Mouse (Mus musculus): ENCODE data around the gene Slc17a5.
"Not testable (repeated sequence)": the region's sequence is repeated elsewhere in the genome, so short reads cannot be mapped to it uniquely, and the experiment has no call there.

Slc17a5 gene

GRCm38 (mm10) chr9:78516125-78516524, 71.7 kb downstream of the Slc17a5 start:
- DNase-seq (ENCODE audit: low spot score): no peak

GRCm38 (mm10) chr9:78514681-78515080, 73.2 kb downstream of the Slc17a5 start:
- DNase-seq (ENCODE audit: low spot score): no peak

- no peak for DNase-seq (ENCODE audit: low spot score)
Observed at GRCm38 (mm10) chr9:78513776-78514500, 73.9 kb downstream of the Slc17a5 start.

GRCm38 (mm10) chr9:78511705-78512104, 76.1 kb downstream of the Slc17a5 start:
- no peak for DNase-seq (ENCODE audit: low spot score)

GRCm38 (mm10) chr9:78508106-78508786, 79.6 kb downstream of the Slc17a5 start:
- DNase-seq (ENCODE audit: low spot score): no peak

- no peak for DNase-seq (ENCODE audit: low spot score)
Observed at GRCm38 (mm10) chr9:78506722-78507077, 81.1 kb downstream of the Slc17a5 start.

DNA sequence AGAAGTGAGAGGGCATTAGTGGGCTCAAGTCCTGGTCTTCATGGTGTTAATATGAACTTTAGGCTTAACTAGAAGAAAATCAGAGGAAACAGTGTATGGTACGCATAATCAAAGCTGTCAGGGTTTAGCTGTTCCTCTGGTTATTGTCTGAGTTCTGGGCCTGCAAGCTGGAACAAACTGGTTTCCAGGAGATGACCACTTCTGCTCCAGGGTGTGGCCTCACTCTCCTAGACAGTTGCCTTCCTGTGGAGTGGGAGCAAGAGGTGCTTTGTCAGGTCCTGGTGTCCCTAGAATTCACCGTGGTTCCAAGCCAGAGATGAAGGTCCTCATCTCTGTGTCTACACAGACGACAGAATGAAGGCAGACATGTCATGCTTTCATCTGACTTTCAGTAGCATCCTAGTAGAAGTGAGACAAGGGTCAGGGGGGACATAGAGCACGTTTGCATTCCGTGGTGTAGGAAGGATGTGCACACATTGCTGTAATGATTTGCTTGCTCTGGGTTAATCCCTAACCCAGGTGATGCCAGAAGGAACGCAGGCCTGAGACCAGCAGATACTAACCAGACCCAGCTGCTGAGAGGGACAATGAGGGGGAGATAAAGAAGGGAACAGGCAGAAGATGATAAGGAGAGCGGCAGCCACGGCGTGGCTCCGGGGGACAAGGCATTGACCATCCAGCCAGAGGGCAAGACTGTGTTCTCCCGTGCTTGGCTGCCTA, 81.7 kb downstream of the Slc17a5 start:
- no peak for DNase-seq (ENCODE audit: low spot score)

GRCm38 (mm10) chr9:78505223-78505622, 82.6 kb downstream of the Slc17a5 start:
- DNase-seq (ENCODE audit: low spot score): no peak

DNA sequence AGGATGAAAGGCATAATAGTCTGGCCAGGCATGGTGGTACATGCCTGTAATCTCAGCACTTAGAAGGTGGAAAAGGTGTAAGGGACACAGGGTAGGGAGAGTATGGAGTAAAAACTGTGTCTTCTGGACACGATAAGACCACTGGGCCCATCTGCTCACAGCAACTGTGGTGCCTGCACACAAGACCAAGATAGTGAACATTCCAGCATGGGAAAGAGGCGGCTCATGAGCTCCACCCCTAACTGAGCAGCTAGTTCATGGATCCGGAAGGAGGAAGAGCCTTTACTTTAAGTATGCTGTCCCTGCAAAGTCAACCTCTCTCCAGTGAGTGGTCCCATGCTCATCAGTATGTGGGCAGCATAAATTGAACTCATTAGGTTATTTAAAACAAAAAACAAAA, 83.2 kb downstream of the Slc17a5 start:
- DNase-seq (ENCODE audit: low spot score): no peak

DNA sequence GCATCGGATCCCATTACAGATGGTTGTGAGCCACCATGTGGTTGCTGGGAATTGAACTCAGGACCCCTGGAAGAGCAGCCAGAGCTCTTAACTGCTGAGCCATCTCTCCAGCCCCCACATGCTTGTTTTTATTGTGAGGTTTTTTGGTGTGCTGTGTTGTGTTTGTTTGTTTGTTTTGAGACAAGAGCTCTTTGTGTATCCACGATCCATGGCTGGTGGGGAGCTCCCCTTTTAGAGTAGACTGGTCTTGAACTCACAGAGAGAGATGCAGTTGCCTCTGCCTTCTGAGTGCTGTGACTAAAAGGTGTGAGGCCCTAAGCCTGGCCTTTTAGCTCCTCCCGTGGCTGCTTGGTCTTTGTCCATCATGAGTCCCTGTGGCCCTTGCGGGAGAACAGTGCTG, 83.7 kb downstream of the Slc17a5 start:
- DNase-seq (ENCODE audit: low spot score): no peak

- no peak for DNase-seq (ENCODE audit: low spot score)
Observed at GRCm38 (mm10) chr9:78503223-78504079, 84.4 kb downstream of the Slc17a5 start.

DNA sequence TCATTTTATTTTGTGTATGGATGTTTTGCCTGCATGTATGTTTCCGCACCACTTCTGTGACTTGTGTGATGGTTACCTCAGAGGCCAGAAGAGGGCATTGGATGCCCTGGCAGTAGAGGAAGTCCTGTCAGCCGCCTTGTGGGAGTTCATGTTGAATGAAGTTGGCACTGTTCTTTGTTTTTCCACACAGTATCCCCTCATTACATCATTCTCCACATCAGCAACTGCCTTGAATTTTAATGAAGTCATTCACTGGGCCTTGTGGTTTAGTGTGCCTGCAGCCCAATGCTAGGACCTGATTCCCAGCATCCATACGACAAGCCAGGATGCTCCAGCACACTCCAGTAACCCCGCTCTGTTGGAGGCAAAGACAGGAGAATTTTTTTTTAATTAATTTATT, 86.6 kb downstream of the Slc17a5 start:
- no peak for DNase-seq (ENCODE audit: low spot score)

GRCm38 (mm10) chr9:78500386-78500785, 87.5 kb downstream of the Slc17a5 start:
- no peak for DNase-seq (ENCODE audit: low spot score)

DNA sequence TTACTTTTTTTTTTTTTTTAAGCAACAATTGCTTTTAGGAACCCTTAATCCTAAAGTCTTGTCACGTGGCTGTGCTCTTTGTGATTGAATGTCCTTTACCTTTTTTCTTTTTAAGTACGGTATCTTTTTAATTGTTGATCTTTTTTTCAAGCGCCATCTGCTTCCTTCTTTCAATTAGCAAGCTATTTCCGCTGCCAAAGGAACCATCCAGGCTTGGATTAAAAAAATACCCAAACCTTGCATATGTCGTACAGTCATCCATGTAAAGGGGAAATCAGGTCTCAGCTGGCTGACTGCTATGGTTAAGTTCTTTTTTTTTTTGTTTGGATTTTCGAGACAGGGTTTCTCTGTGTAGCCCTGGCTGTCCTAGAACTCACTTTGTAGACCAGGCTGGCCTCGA, 94.7 kb downstream of the Slc17a5 start:
- no peak for DNase-seq (ENCODE audit: low spot score)

GRCm38 (mm10) chr9:78492254-78492653, 95.6 kb downstream of the Slc17a5 start:
- DNase-seq (ENCODE audit: low spot score): no peak

- DNase-seq (ENCODE audit: low spot score): no peak
Observed at GRCm38 (mm10) chr9:78491169-78491568, 96.7 kb downstream of the Slc17a5 start.

GRCm38 (mm10) chr9:78488890-78489420, 98.9 kb downstream of the Slc17a5 start, which contains the start of gene Eef1a1:
Gene Eef1a1, minus strand, starts transcription at chr9:78489151.
- peak; percentile 47 for DNase-seq (ENCODE audit: low spot score)

DNA sequence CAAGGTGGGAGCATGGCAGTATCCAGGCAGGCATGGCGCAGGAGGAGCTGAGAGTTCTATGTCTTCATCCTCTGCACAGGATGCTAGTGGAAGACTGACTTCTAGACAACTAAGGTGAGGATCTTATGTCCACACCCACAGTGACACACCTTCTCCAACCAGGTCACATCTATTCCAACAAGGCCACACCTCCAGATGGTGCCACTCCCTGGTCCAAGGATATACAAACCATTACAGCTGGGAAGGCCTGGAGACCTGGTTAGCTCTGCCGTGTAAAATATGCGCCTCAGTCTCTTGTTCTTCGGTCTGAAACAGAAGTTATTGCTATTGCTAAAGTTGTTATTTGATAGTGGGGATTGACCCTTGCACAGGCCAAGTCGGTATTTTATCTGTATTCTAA, 99.8 kb downstream of the Slc17a5 start:
- not testable (repeated sequence) for DNase-seq (ENCODE audit: low spot score)

Data from testis, postnatal 14 days (tissue).